ENCODE assay signal across 11 mouse cellular contexts in the genomic region with DNA sequence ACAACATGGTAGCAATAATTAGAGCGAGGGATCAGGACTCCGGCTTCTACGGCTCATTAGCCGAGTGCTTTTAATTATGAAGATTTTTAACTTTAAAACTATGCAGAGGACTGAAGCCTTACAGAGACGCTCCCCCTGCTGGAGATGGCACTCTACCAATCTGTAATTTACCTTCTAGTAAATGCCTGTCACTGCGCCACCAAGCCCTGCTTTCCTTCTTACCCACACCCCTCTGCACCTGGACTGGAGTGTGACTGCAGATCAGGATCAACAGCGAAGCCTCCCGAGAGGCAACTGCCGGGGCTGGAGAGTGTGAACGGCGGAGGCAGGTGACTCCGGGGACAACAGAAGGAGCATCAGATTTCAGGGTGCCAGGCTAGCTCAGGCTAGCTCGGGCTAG.
A peak's percentile ranks its signal among the peaks of the same experiment; 100 is the strongest.
DNase-seq lines count a peak whose midpoint lies in the region; ATAC-seq and TF ChIP-seq lines count a peak whose summit lies in the region.
"Had no signal": no experiment of that assay in that cellular context is flagged by ENCODE, and none has a peak within 500 bp of the region (broad histone marks: within the 10 kb centered on the region; RNA-seq: fewer than 3 reads in every experiment).

No protein-coding gene starts in this region.

- H3K9me3 ChIP-seq in liver, embryonic 12.5 days (replicated peaks): no peaks in the 10 kb centered on the region
- no peaks in the 10 kb centered on the region for H3K9me3 ChIP-seq in liver, embryonic 11.5 days (ENCODE audit: control insufficient read depth, low read length)
- no peaks in the 10 kb centered on the region for H3K9me3 ChIP-seq in embryonic facial prominence, embryonic 11.5 days (replicated peaks; ENCODE audit: control insufficient read depth, low read length)
- H3K9me3 ChIP-seq in liver, postnatal 0 days (ENCODE audit: low read length): no peaks in the 10 kb centered on the region

- peaks cover 15% of the 10 kb centered on the region; the same call in 1 of the 2 replicates for H3K4me1 ChIP-seq in liver, embryonic 12.5 days
- peaks cover 4% of the 10 kb centered on the region for H3K4me1 ChIP-seq in liver, embryonic 11.5 days (replicated peaks; ENCODE audit: control insufficient read depth, insufficient read depth, low read length)
- H3K4me1 ChIP-seq in embryonic facial prominence, embryonic 11.5 days (ENCODE audit: control insufficient read depth, insufficient read depth, low read length): no peaks in the 10 kb centered on the region
- no peaks in the 10 kb centered on the region for H3K4me1 ChIP-seq in liver, postnatal 0 days (ENCODE audit: insufficient read depth)

- H3K4me3 ChIP-seq in gastrocnemius, adult 2 months: no peak overlapping the region
- peak overlapping the region; percentile 8; the same call in 1 of the 2 replicates for H3K4me3 ChIP-seq in liver, embryonic 12.5 days
- H3K4me3 ChIP-seq in liver, embryonic 11.5 days (ENCODE audit: low read depth, low read length): no peak overlapping the region
- H3K4me3 ChIP-seq in embryonic facial prominence, embryonic 11.5 days (ENCODE audit: low read depth, low read length): no peak overlapping the region
- no peak overlapping the region for H3K4me3 ChIP-seq in liver, postnatal 0 days (ENCODE audit: low read depth, low read length)

- no peak overlapping the region for H3K9ac ChIP-seq in liver, embryonic 12.5 days
- no peak overlapping the region for H3K9ac ChIP-seq in liver, embryonic 11.5 days (ENCODE audit: low read depth, low read length)
- no peak overlapping the region; the same call in 1 of the 2 replicates for H3K9ac ChIP-seq in embryonic facial prominence, embryonic 11.5 days (replicated peaks; ENCODE audit: low read length)
- no peak overlapping the region for H3K9ac ChIP-seq in liver, postnatal 0 days (replicated peaks)

- no peak for DNase-seq in gastrocnemius, adult 2 months
- no peak for DNase-seq in gastrocnemius, postnatal 10 days
- no peak for DNase-seq in liver, embryonic 11.5 days (ENCODE audit: low spot score)
- DNase-seq in NIH3T3 (ENCODE audit: low read depth): peak; percentile 13
- DNase-seq in embryonic facial prominence, embryonic 11.5 days (ENCODE audit: low spot score): peak; percentile 20
- DNase-seq in ovary, postnatal 36 days (ENCODE audit: low spot score): no peak
- no peak for DNase-seq in liver, postnatal 0 days
- DNase-seq: adrenal gland, adult 8-10 months; thymus, postnatal 25 days had no signal

- 70% methylated on average over 13 of the region's 13 CpGs for WGBS in liver, embryonic 12.5 days (ENCODE audit: insufficient replicate concordance)
- WGBS in liver, embryonic 11.5 days: 65% methylated on average over 13 of the region's 13 CpGs
- 40% methylated on average over 13 of the region's 13 CpGs for WGBS in embryonic facial prominence, embryonic 11.5 days
- 82% methylated on average over 13 of the region's 13 CpGs for WGBS in liver, postnatal 0 days (ENCODE audit: insufficient replicate concordance)

- no peaks in the 10 kb centered on the region for H3K27me3 ChIP-seq in liver, embryonic 12.5 days (replicated peaks)
- no peaks in the 10 kb centered on the region for H3K27me3 ChIP-seq in liver, embryonic 11.5 days (replicated peaks; ENCODE audit: control insufficient read depth, insufficient read depth, low read length)
- H3K27me3 ChIP-seq in embryonic facial prominence, embryonic 11.5 days (ENCODE audit: control insufficient read depth, insufficient read depth, low read length): no peaks in the 10 kb centered on the region
- no peaks in the 10 kb centered on the region for H3K27me3 ChIP-seq in liver, postnatal 0 days (ENCODE audit: insufficient read depth, low read length)

- H3K36me3 ChIP-seq in liver, embryonic 12.5 days: no peaks in the 10 kb centered on the region
- H3K36me3 ChIP-seq in liver, embryonic 11.5 days (ENCODE audit: control insufficient read depth, insufficient read depth, low read length): 0 out of 2 replicates have a peak, but pooled peaks cover 2% of the 10 kb centered on the region
- no peaks in the 10 kb centered on the region for H3K36me3 ChIP-seq in embryonic facial prominence, embryonic 11.5 days (replicated peaks; ENCODE audit: control insufficient read depth, insufficient read depth, low read depth, low read length)
- H3K36me3 ChIP-seq in liver, postnatal 0 days (replicated peaks; ENCODE audit: insufficient read depth, low read length): no peaks in the 10 kb centered on the region; the same call in 1 of the 2 replicates

- intact Hi-C loops in gastrocnemius, adult 2 months (cut with DNase I): no loop called here

- TF ChIP-seq EP300 in liver, postnatal 0 days (IDR thresholded peaks at IDR 0.05; ENCODE audit: low read depth): no peak

- ATAC-seq in liver, embryonic 12.5 days: no peak
- no peak for ATAC-seq in liver, embryonic 11.5 days (replicated peaks; ENCODE audit: low FRiP score)
- ATAC-seq in embryonic facial prominence, embryonic 11.5 days (replicated peaks; ENCODE audit: insufficient number of reproducible peaks, low FRiP score, low TSS enrichment, low read depth): no peak
- no peak for ATAC-seq in liver, postnatal 0 days
- ATAC-seq: forebrain, embryonic 16.5 days had no signal

- no peak overlapping the region for H3K27ac ChIP-seq in gastrocnemius, adult 2 months
- H3K27ac ChIP-seq in liver, embryonic 12.5 days: no peak overlapping the region
- no peak overlapping the region for H3K27ac ChIP-seq in liver, embryonic 11.5 days (ENCODE audit: low read depth, low read length)
- no peak overlapping the region for H3K27ac ChIP-seq in embryonic facial prominence, embryonic 11.5 days (replicated peaks; ENCODE audit: low read depth, low read length)
- H3K27ac ChIP-seq in liver, postnatal 0 days (ENCODE audit: low read depth): no peak overlapping the region

- TF ChIP-seq CTCF in gastrocnemius, adult 2 months (IDR thresholded peaks at IDR 0.05): peak; percentile 8; the same call in 1 of the 2 replicates
- TF ChIP-seq CTCF in liver, postnatal 0 days (IDR thresholded peaks at IDR 0.05; ENCODE audit: low read depth): no peak

- H3K4me2 ChIP-seq in liver, embryonic 12.5 days: peak overlapping the region; percentile 26
- no peak overlapping the region for H3K4me2 ChIP-seq in liver, embryonic 11.5 days
- no peak overlapping the region for H3K4me2 ChIP-seq in embryonic facial prominence, embryonic 11.5 days (ENCODE audit: low read depth, low read length)
- H3K4me2 ChIP-seq in liver, postnatal 0 days (ENCODE audit: low read depth, low read length): no peak overlapping the region

Comparison
In these comparisons a context has a peak if more than half of its experiments do, and no peak if none do; other contexts are left out.
1. DNase-seq: peak in NIH3T3 (single experiment) and embryonic facial prominence, embryonic 11.5 days (single experiment); none in gastrocnemius, adult 2 months (single experiment), gastrocnemius, postnatal 10 days (single experiment), liver, embryonic 11.5 days (single experiment), ovary, postnatal 36 days (single experiment) and liver, postnatal 0 days (single experiment).